Mouse (Mus musculus): ENCODE measurements around the gene Xpo5. TPM values are rescaled to one million over a fixed set of nuclear protein-coding genes. Genes with fewer than 3 reads are reported as not detected.

The Xpo5 gene
- polyA plus RNA-seq, 1 experiment from 2014 or later: 78.5 TPM

DNA sequence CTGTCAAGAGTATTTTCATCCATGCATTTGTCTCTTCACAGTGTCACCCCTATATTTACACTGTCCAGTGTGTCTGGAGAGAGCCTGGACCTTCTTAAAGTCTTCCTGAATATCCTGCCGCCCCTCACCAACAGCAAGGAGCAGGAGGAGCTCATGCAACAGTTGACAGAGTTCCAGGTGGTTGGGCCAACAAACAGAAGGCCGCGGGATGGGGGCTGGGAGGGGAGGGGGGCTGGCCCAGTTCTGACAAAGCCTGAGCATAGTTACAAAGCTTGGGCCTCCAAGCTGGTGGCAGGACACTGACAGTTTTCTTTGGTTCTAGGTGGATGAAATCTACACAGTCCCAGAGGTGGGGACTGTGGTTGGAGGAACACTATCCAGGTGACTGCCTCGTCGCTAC, 36.3 kb upstream of the Xpo5 start:
- ATAC-seq (replicated peaks; ENCODE audit: insufficient number of reproducible peaks, low FRiP score, low TSS enrichment, low read depth) (no peak), DNase-seq (ENCODE audit: low spot score) (no peak)
- H3K4me3 ChIP-seq (ENCODE audit: low read depth, low read length): no peak overlapping the region
- H3K27me3 ChIP-seq (ENCODE audit: control insufficient read depth, insufficient read depth, low read length): no peaks in the 10 kb centered on the region
- H3K4me1 ChIP-seq (ENCODE audit: control insufficient read depth, insufficient read depth, low read length): no peaks in the 10 kb centered on the region
- 88% methylated on average over 5 of the region's 5 CpGs for WGBS
- H3K36me3 ChIP-seq (replicated peaks; ENCODE audit: control insufficient read depth, insufficient read depth, low read depth, low read length): peaks cover 5% of the 10 kb centered on the region
- H3K9ac ChIP-seq (replicated peaks; ENCODE audit: low read length): no peak overlapping the region
- no peak overlapping the region for H3K4me2 ChIP-seq (ENCODE audit: low read depth, low read length)
- H3K9me3 ChIP-seq (replicated peaks; ENCODE audit: control insufficient read depth, low read length): no peaks in the 10 kb centered on the region
- no peak overlapping the region for H3K27ac ChIP-seq (replicated peaks; ENCODE audit: low read depth, low read length)

DNA sequence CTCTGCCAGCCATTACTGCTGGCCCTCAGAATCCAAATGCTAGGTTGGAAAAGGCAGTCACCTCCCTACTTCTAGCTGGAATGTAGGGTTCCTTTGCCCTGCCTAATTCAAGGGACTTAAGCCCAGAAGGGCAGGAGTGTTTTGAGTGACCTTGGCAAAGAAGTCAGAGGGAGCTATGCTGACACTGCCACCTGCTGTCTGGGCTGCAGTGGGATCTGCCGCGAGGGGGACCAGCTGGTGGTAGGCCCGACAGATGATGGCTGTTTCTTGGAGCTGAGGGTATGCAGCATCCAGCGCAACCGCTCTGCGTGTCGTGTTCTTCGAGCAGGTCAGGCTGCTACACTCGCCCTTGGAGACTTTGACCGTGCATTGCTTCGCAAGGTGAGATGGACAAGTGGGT, 35.6 kb upstream of the Xpo5 start:
- Histone ChIP-seq H3K27ac (replicated peaks; ENCODE audit: low read depth, low read length) (no peak overlapping the region), H3K4me1 (ENCODE audit: control insufficient read depth, insufficient read depth, low read length) (no peaks in the 10 kb centered on the region), H3K4me3 (ENCODE audit: low read depth, low read length) (no peak overlapping the region), H3K27me3 (ENCODE audit: control insufficient read depth, insufficient read depth, low read length) (no peaks in the 10 kb centered on the region), H3K4me2 (ENCODE audit: low read depth, low read length) (no peak overlapping the region), H3K36me3 (replicated peaks; ENCODE audit: control insufficient read depth, insufficient read depth, low read depth, low read length) (peaks cover 5% of the 10 kb centered on the region), H3K9me3 (replicated peaks; ENCODE audit: control insufficient read depth, low read length) (no peaks in the 10 kb centered on the region), H3K9ac (replicated peaks; ENCODE audit: low read length) (no peak overlapping the region)
- DNase-seq (ENCODE audit: low spot score) (no peak), ATAC-seq (replicated peaks; ENCODE audit: insufficient number of reproducible peaks, low FRiP score, low TSS enrichment, low read depth) (no peak)
- 86% methylated on average over 11 of the region's 11 CpGs for WGBS

DNA sequence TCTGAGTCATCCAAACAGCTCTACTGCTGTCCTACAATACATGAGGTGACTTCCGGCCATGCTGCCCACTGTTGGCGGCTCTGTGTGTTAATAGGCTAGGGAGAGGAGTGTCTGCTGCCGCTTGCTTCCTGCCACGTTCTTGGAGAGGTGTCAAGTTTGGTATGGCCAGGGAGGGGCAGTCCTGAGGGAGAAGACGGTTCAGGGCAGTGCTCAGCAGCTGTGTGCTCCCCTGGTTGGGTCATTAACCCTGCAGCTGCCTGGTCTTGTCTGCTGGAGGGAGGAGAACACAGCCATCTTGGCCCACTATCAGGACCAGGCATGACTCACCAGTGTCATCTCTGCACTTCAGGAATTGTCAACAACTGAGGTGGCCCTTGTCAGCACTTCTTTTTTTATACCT, 34.3 kb upstream of the Xpo5 start:
- WGBS: 60% methylated on average over 5 of the region's 5 CpGs
- no peaks in the 10 kb centered on the region for H3K9me3 ChIP-seq (replicated peaks; ENCODE audit: control insufficient read depth, low read length)
- no peak overlapping the region for H3K27ac ChIP-seq (replicated peaks; ENCODE audit: low read depth, low read length)
- peaks cover 7% of the 10 kb centered on the region for H3K36me3 ChIP-seq (replicated peaks; ENCODE audit: control insufficient read depth, insufficient read depth, low read depth, low read length)
- no peaks in the 10 kb centered on the region for H3K27me3 ChIP-seq (ENCODE audit: control insufficient read depth, insufficient read depth, low read length)
- H3K9ac ChIP-seq (replicated peaks; ENCODE audit: low read length): no peak overlapping the region
- no peaks in the 10 kb centered on the region for H3K4me1 ChIP-seq (ENCODE audit: control insufficient read depth, insufficient read depth, low read length)
- no peak for ATAC-seq (replicated peaks; ENCODE audit: insufficient number of reproducible peaks, low FRiP score, low TSS enrichment, low read depth)
- no peak for DNase-seq (ENCODE audit: low spot score)
- H3K4me2 ChIP-seq (ENCODE audit: low read depth, low read length): no peak overlapping the region
- no peak overlapping the region for H3K4me3 ChIP-seq (ENCODE audit: low read depth, low read length)

DNA sequence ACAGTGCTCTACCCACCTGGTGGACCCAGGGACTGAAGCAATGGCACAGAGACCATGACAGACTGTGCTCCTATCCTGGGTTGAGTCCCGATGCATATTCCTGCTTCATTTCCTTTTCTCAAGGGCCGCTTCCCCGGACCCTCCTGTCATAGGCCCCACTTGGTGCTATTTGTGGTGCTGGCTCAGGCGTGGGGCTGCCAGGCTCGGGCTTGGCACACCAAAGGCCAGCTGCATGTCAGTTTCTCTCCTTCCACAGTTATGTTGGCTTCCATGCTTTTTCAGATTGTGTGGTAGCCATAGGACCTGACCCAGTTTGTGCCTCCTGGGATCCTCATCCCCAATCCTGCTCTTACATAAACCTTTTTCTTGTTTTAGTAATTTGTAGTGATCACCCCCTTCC, 33.8 kb upstream of the Xpo5 start:
- ATAC-seq (replicated peaks; ENCODE audit: insufficient number of reproducible peaks, low FRiP score, low TSS enrichment, low read depth) (no peak), DNase-seq (ENCODE audit: low spot score) (no peak)
- Histone ChIP-seq H3K27me3 (ENCODE audit: control insufficient read depth, insufficient read depth, low read length) (no peaks in the 10 kb centered on the region), H3K27ac (replicated peaks; ENCODE audit: low read depth, low read length) (no peak overlapping the region), H3K4me2 (ENCODE audit: low read depth, low read length) (no peak overlapping the region), H3K9ac (replicated peaks; ENCODE audit: low read length) (no peak overlapping the region), H3K9me3 (replicated peaks; ENCODE audit: control insufficient read depth, low read length) (no peaks in the 10 kb centered on the region), H3K36me3 (replicated peaks; ENCODE audit: control insufficient read depth, insufficient read depth, low read depth, low read length) (peaks cover 7% of the 10 kb centered on the region), H3K4me1 (ENCODE audit: control insufficient read depth, insufficient read depth, low read length) (no peaks in the 10 kb centered on the region), H3K4me3 (ENCODE audit: low read depth, low read length) (no peak overlapping the region)
- whole genome bisulfite sequencing: 88% methylated on average over 5 of the region's 5 CpGs

DNA sequence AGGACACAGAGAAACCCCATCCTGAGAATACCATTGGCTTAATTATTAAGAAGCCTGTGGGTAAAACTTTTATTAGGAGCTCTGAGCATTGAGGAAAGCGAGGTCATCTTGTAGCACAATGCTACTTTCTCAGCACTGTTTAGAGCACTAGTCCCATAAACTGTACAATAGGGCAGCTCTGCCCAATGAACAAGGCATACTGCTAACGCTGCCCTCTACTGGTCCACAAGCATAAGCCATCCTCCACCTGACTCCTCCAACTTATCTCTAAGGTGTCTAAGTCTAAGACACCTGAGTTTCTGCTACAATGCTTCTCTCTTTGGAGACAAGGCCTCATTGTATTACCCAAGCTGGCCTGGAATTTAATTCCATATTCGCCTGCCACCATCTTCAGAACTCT, 32.0 kb upstream of the Xpo5 start:
- no peak overlapping the region for H3K27ac ChIP-seq (replicated peaks; ENCODE audit: low read depth, low read length)
- no peaks in the 10 kb centered on the region for H3K4me1 ChIP-seq (ENCODE audit: control insufficient read depth, insufficient read depth, low read length)
- ATAC-seq (replicated peaks; ENCODE audit: insufficient number of reproducible peaks, low FRiP score, low TSS enrichment, low read depth) (no peak), DNase-seq (ENCODE audit: low spot score) (peak; percentile 56)
- no peak overlapping the region for H3K4me2 ChIP-seq (ENCODE audit: low read depth, low read length)
- WGBS: 68% methylated on average over 3 of the region's 3 CpGs
- peaks cover 7% of the 10 kb centered on the region for H3K36me3 ChIP-seq (replicated peaks; ENCODE audit: control insufficient read depth, insufficient read depth, low read depth, low read length)
- no peak overlapping the region for H3K4me3 ChIP-seq (ENCODE audit: low read depth, low read length)
- no peaks in the 10 kb centered on the region for H3K9me3 ChIP-seq (replicated peaks; ENCODE audit: control insufficient read depth, low read length)
- H3K9ac ChIP-seq (replicated peaks; ENCODE audit: low read length): no peak overlapping the region
- no peaks in the 10 kb centered on the region for H3K27me3 ChIP-seq (ENCODE audit: control insufficient read depth, insufficient read depth, low read length)

DNA sequence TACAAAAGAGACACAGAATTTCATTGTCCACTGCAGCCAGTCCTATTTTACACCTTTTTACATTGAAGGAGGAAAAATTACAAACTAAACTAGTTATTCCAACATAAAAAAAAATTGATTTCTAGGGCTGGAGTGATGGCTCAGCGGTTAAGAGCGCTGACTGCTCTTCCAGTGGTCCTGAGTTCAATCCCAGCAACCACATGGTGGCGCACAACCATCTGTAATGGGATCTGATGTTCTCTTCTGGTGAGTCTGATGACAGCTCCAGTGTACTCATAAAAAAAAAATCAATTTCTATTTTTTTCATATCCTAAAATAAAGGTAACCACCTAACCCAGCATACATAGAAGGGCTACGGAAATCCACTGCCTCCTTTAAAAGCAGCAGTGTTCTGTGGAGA, 20.3 kb upstream of the Xpo5 start:
- Histone ChIP-seq H3K27me3 (ENCODE audit: control insufficient read depth, insufficient read depth, low read length) (no peaks in the 10 kb centered on the region), H3K9ac (replicated peaks; ENCODE audit: low read length) (no peak overlapping the region), H3K9me3 (replicated peaks; ENCODE audit: control insufficient read depth, low read length) (no peaks in the 10 kb centered on the region), H3K4me1 (ENCODE audit: control insufficient read depth, insufficient read depth, low read length) (no peaks in the 10 kb centered on the region), H3K4me2 (ENCODE audit: low read depth, low read length) (no peak overlapping the region), H3K27ac (replicated peaks; ENCODE audit: low read depth, low read length) (no peak overlapping the region), H3K36me3 (replicated peaks; ENCODE audit: control insufficient read depth, insufficient read depth, low read depth, low read length) (peaks cover 6% of the 10 kb centered on the region), H3K4me3 (ENCODE audit: low read depth, low read length) (no peak overlapping the region)
- 86% methylated on average over 4 of the region's 4 CpGs for WGBS
- ATAC-seq (replicated peaks; ENCODE audit: insufficient number of reproducible peaks, low FRiP score, low TSS enrichment, low read depth) (no peak), DNase-seq (ENCODE audit: low spot score) (no peak)

DNA sequence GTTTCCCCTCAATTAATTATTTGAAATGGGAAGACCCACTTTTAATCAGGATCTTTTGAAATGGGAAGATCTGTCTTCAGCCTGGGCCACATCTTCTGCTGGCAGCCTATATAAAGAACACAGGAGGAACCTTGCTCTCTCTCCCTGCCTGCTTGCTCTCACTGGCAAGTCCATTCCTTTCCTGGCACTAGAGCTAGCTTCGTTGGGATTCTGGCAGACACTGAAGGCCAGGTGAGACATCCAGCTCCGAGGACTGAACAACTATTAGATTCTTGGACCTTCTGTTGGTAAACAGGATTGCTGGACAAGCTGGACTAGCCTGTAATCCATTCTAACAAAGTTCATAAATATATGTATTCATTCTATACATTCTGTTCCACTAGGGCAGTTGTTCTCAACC, 13.8 kb upstream of the Xpo5 start:
- no peak overlapping the region for H3K27ac ChIP-seq (replicated peaks; ENCODE audit: low read depth, low read length)
- 96% methylated on average over 2 of the region's 2 CpGs for WGBS
- no peak overlapping the region for H3K4me3 ChIP-seq (ENCODE audit: low read depth, low read length)
- ATAC-seq (replicated peaks; ENCODE audit: insufficient number of reproducible peaks, low FRiP score, low TSS enrichment, low read depth) (no peak), DNase-seq (ENCODE audit: low spot score) (no peak)
- H3K4me1 ChIP-seq (ENCODE audit: control insufficient read depth, insufficient read depth, low read length): no peaks in the 10 kb centered on the region
- peaks cover 16% of the 10 kb centered on the region for H3K36me3 ChIP-seq (replicated peaks; ENCODE audit: control insufficient read depth, insufficient read depth, low read depth, low read length)
- no peak overlapping the region for H3K9ac ChIP-seq (replicated peaks; ENCODE audit: low read length)
- H3K4me2 ChIP-seq (ENCODE audit: low read depth, low read length): no peak overlapping the region
- no peaks in the 10 kb centered on the region for H3K27me3 ChIP-seq (ENCODE audit: control insufficient read depth, insufficient read depth, low read length)
- H3K9me3 ChIP-seq (replicated peaks; ENCODE audit: control insufficient read depth, low read length): no peaks in the 10 kb centered on the region

DNA sequence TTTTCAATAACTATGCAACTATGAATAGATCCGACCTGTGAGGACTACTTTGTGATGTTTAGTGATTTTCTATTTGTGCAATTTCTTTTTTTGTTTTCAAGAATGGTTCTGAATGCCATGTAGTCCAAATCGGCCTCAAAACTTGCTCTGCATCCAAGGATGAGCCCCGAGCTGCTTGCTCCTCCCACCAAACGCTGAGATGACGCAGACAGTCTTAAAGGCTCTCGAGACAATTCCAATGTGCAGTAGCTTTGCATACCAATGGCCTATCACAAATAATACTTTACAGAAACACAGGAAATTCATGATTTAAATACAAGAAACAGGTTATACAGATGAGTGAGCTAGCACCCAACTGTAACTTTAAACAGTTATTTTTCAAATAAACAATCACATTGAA, 1.4 kb upstream of the Xpo5 start:
- no peaks in the 10 kb centered on the region for H3K27me3 ChIP-seq (ENCODE audit: control insufficient read depth, insufficient read depth, low read length)
- WGBS: 74% methylated on average over 6 of the region's 6 CpGs
- no peak overlapping the region; the same call in 1 of the 2 replicates for H3K4me3 ChIP-seq (ENCODE audit: low read depth, low read length)
- H3K9me3 ChIP-seq (replicated peaks; ENCODE audit: control insufficient read depth, low read length): no peaks in the 10 kb centered on the region
- H3K4me1 ChIP-seq (ENCODE audit: control insufficient read depth, insufficient read depth, low read length): no peaks in the 10 kb centered on the region
- peaks cover 2% of the 10 kb centered on the region for H3K36me3 ChIP-seq (replicated peaks; ENCODE audit: control insufficient read depth, insufficient read depth, low read depth, low read length)
- H3K27ac ChIP-seq (replicated peaks; ENCODE audit: low read depth, low read length): no peak overlapping the region
- DNase-seq (ENCODE audit: low spot score): no peak
- no peak overlapping the region for H3K9ac ChIP-seq (replicated peaks; ENCODE audit: low read length)
- no peak overlapping the region; the same call in 1 of the 2 replicates for H3K4me2 ChIP-seq (ENCODE audit: low read depth, low read length)
- ATAC-seq (replicated peaks; ENCODE audit: insufficient number of reproducible peaks, low FRiP score, low TSS enrichment, low read depth): no peak
